Mouse (Mus musculus) heart, embryonic 11.5 days (tissue): ENCODE measurements around the gene Otop1. TPM values are rescaled to one million over a fixed set of nuclear protein-coding genes. Genes with fewer than 3 reads are reported as not detected.

Source experiments
- ATAC-seq: fragments of 200-750 bp; cut with Nextera tagmentation; replicated peaks from 2 replicates; pipeline ENCODE4 v1.8.0; 2017; ENCODE audit warnings: moderate library complexity; ENCODE audit not compliant: insufficient number of reproducible peaks, low FRiP score, low TSS enrichment
- H3K27ac ChIP-seq: fragments of 300-500 bp; sonication (generic); 2 replicates; pipeline ENCODE4 v1.5.1; 2014; ENCODE audit warnings: mild to moderate bottlenecking, low read depth, low read length
- H3K27me3 ChIP-seq: fragments of 300-500 bp; sonication (generic); 2 replicates; pipeline ENCODE4 v1.6.1; 2014; ENCODE audit warnings: mild to moderate bottlenecking, low read length, mixed read lengths; ENCODE audit not compliant: control insufficient read depth, insufficient read depth
- H3K36me3 ChIP-seq: fragments of 300-500 bp; sonication (generic); 2 replicates; pipeline ENCODE4 v1.6.1; 2014; ENCODE audit warnings: mild to moderate bottlenecking, low read length, moderate library complexity, mixed read lengths; ENCODE audit not compliant: control insufficient read depth, insufficient read depth
- H3K4me1 ChIP-seq: fragments of 300-500 bp; sonication (generic); 2 replicates; pipeline ENCODE4 v1.6.1; 2014; ENCODE audit warnings: low read length; ENCODE audit not compliant: control insufficient read depth, insufficient read depth
- H3K4me2 ChIP-seq: fragments of 300-500 bp; sonication (generic); 2 replicates; pipeline ENCODE4 v1.6.1; 2014; ENCODE audit warnings: mild to moderate bottlenecking, moderate library complexity
- H3K4me3 ChIP-seq: fragments of 300-500 bp; sonication (generic); 2 replicates; pipeline ENCODE4 v1.5.1; 2014; ENCODE audit warnings: low read depth, low read length
- H3K9ac ChIP-seq: fragments of 300-500 bp; sonication (generic); 2 replicates; pipeline ENCODE4 v1.6.1; 2014; ENCODE audit warnings: mild to moderate bottlenecking, low read depth, low read length, moderate library complexity
- H3K9me3 ChIP-seq: fragments of 300-500 bp; sonication (generic); replicated peaks from 2 replicates; pipeline ENCODE4 v1.6.1; 2016; ENCODE audit warnings: low read length; ENCODE audit not compliant: control insufficient read depth
- WGBS: fragments of 180-500 bp; shearing (Covaris S2); extraction: QIAGEN DNeasy Blood & Tissue Kit; methylation state at CpG from one replicate; pipeline ENCODE4 v1.1.7; 2014; ENCODE audit not compliant: insufficient replicate concordance; 5-methylcytosine and 5-hydroxymethylcytosine counted together
- polyA plus RNA-seq: library from polyadenylated mRNA; unstranded; fragments of >200 nt; fragmentation: Nextera tagmentation; extraction: Ambion mirVana; gene quantifications from 2 replicates; pipeline ENCODE4 v1.2.1, GENCODE M21; 2014

The Otop1 gene
- polyA plus RNA-seq, 1 experiment from 2014 or later = not detected

DNA sequence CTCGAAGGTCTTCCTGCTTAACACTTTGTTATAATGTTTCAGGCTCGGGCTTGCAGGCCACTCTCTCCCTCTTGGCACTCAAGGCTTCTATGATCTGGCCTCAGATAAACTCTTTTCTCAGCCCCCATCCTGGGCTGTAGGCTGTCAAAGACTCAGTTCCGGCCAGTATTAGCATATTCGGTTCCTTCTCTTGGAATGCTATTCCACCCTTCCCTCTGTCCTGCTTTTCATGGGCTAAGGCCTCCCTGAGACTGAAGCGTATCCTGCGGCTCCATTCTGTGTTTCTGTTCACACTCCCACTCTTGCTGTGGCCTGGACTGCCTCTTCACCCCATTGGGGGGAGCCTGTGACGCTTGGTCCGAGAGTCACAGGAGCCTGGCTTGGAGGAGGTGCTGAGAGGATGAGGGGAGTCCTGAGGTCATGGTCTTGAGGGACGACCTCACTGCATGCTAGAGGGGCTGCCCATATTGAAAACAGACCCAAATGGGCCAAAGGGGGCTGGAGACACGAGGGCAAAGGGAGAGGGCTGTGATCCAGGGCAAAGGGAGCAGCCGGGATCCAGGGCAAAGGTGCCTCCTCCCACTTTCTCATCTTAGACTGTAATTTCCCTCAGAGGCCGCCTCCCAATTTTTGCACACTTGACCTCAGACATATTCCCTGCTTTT lies 2.3 kb downstream of the Otop1 start:
- no peak for ATAC-seq
- Histone ChIP-seq H3K9me3 (no peaks in the 10 kb centered on the region), H3K4me3 (no peak overlapping the region; the same call in 1 of the 2 replicates), H3K4me1 (peaks cover 13% of the 10 kb centered on the region), H3K27ac (no peak overlapping the region), H3K4me2 (no peak overlapping the region; the same call in 1 of the 2 replicates), H3K36me3 (no peaks in the 10 kb centered on the region), H3K27me3 (peaks cover 70% of the 10 kb centered on the region), H3K9ac (no peak overlapping the region)
- WGBS = 9% methylated on average over 12 of the region's 12 CpGs

- H3K4me2 ChIP-seq = no peak overlapping the region
- peaks cover 13% of the 10 kb centered on the region for H3K4me1 ChIP-seq
- H3K9ac ChIP-seq = no peak overlapping the region
- ATAC-seq = no peak
- H3K27me3 ChIP-seq = peaks cover 52% of the 10 kb centered on the region
- no peaks in the 10 kb centered on the region for H3K36me3 ChIP-seq
- no peak overlapping the region for H3K27ac ChIP-seq
- WGBS = 44% methylated on average over 1 of the region's 1 CpGs
- H3K9me3 ChIP-seq = no peaks in the 10 kb centered on the region
- no peak overlapping the region for H3K4me3 ChIP-seq
These were observed 4.3 kb downstream of the Otop1 start for GRCm38 (mm10) chr5:38280075-38280474.

GRCm38 (mm10) chr5:38285724-38286123 lies 10.0 kb downstream of the Otop1 start:
- Histone ChIP-seq H3K4me2 (no peak overlapping the region), H3K4me1 (no peaks in the 10 kb centered on the region), H3K9ac (no peak overlapping the region), H3K4me3 (no peak overlapping the region), H3K36me3 (no peaks in the 10 kb centered on the region), H3K27ac (no peak overlapping the region), H3K27me3 (peaks cover 2% of the 10 kb centered on the region), H3K9me3 (no peaks in the 10 kb centered on the region)
- 60% methylated on average over 9 of the region's 9 CpGs for WGBS
- ATAC-seq = no peak

GRCm38 (mm10) chr5:38288476-38288875 lies 12.7 kb downstream of the Otop1 start:
- no peak overlapping the region for H3K4me2 ChIP-seq
- H3K27ac ChIP-seq = no peak overlapping the region
- H3K9ac ChIP-seq = no peak overlapping the region
- no peaks in the 10 kb centered on the region for H3K27me3 ChIP-seq
- 72% methylated on average over 3 of the region's 3 CpGs for WGBS
- H3K4me1 ChIP-seq = no peaks in the 10 kb centered on the region
- H3K36me3 ChIP-seq = no peaks in the 10 kb centered on the region
- H3K4me3 ChIP-seq = no peak overlapping the region
- ATAC-seq = no peak
- no peaks in the 10 kb centered on the region for H3K9me3 ChIP-seq

GRCm38 (mm10) chr5:38301761-38302411 lies 26.1 kb downstream of the Otop1 start:
- H3K4me2 ChIP-seq = no peak overlapping the region
- 78% methylated on average over 12 of the region's 12 CpGs for WGBS
- no peaks in the 10 kb centered on the region for H3K9me3 ChIP-seq
- no peaks in the 10 kb centered on the region for H3K36me3 ChIP-seq
- no peak overlapping the region for H3K9ac ChIP-seq
- no peaks in the 10 kb centered on the region for H3K4me1 ChIP-seq
- no peak for ATAC-seq
- H3K27me3 ChIP-seq = no peaks in the 10 kb centered on the region
- H3K4me3 ChIP-seq = no peak overlapping the region
- no peak overlapping the region for H3K27ac ChIP-seq

DNA sequence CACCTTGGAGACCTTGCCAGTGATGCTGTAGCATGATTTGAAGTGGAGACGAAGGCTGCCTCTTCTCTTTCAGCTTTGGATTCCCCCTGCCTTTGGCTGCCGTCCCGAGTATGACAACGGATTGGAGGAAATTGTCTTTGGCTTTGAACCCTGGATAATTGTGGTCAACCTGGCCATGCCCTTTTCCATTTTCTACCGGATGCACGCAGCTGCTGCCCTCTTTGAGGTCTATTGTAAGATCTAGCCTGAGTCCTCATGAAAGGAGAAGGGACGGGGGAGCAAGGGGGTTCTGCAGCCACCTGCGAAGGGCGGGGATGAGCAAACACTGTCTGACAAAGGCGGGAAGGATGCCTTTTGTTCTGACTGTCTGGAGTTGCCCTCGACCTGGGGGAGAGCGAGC lies 26.9 kb downstream of the Otop1 start:
- Histone ChIP-seq H3K27ac (no peak overlapping the region), H3K4me2 (no peak overlapping the region), H3K36me3 (no peaks in the 10 kb centered on the region), H3K4me3 (no peak overlapping the region), H3K9ac (no peak overlapping the region), H3K9me3 (no peaks in the 10 kb centered on the region), H3K4me1 (no peaks in the 10 kb centered on the region), H3K27me3 (no peaks in the 10 kb centered on the region)
- WGBS = 61% methylated on average over 12 of the region's 12 CpGs
- no peak for ATAC-seq

GRCm38 (mm10) chr5:38305241-38305640 lies 29.5 kb downstream of the Otop1 start:
- WGBS = 72% methylated on average over 2 of the region's 2 CpGs
- Histone ChIP-seq H3K4me3 (no peak overlapping the region), H3K27me3 (0 out of 2 replicates have a peak, but pooled peaks cover 3% of the 10 kb centered on the region), H3K9me3 (no peaks in the 10 kb centered on the region), H3K27ac (no peak overlapping the region), H3K4me2 (no peak overlapping the region), H3K36me3 (no peaks in the 10 kb centered on the region), H3K9ac (no peak overlapping the region), H3K4me1 (no peaks in the 10 kb centered on the region)
- no peak for ATAC-seq

- Histone ChIP-seq H3K4me1 (no peaks in the 10 kb centered on the region), H3K27me3 (0 out of 2 replicates have a peak, but pooled peaks cover 3% of the 10 kb centered on the region), H3K36me3 (no peaks in the 10 kb centered on the region), H3K9ac (no peak overlapping the region), H3K9me3 (no peaks in the 10 kb centered on the region), H3K27ac (no peak overlapping the region), H3K4me2 (peak overlapping the region; percentile 64), H3K4me3 (peak overlapping the region; percentile 35)
- 9% methylated on average over 26 of the region's 26 CpGs for WGBS
- 0 out of 2 replicates have a peak, but pooled peaks have one; percentile 64 for ATAC-seq
These were observed 31.7 kb downstream of the Otop1 start for GRCm38 (mm10) chr5:38307255-38308101.
